Comparison of ENCODE assay signal across 7 mouse cellular contexts in the genomic region with DNA sequence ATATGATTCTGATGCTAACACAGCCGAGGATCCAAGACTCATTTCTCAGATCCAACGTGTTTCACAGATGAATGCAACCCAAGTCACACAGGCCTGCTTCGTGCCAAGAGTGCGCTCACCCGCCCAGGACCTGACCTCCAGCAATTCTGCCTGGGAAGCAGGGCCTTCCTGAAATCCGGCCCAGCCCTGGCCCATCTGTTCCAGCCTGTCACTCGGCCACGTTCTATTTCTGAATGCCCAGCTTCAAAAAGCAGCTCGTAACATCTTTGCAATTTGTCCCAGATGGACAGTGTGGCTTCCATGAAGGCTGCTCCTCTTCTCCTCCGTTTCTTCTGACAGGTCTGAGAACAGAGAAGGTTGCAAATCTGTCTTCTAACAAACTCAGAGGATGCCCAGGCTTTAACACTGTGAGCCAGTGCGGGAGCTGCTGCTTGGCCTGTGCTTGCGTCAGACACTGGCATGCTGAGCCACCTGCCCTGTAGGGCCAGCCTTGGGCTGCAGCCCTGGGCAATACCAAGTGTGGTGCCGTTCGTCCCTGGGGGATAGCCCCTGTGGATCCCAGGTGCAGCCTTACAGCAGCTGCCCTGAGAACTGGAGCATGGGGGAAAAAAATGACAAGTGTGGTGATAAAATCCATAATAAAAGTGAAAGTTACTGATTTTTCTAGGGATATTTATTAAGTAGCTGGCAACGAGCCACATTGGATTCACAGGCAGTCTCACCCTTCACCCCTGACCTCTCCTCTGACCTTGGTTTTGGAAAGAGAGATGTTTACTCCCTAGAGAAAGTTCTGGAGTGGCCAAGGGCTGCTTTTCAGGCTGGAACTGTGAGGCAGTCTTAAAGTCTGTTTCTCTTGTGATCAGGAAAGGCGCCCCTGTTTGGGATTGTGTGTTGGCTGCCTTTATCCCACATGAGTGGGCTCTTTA.
DNase-seq lines count a peak whose midpoint lies in the region; ATAC-seq and TF ChIP-seq lines count a peak whose summit lies in the region.

No protein-coding gene starts in this region.

- peak; percentile 22 for DNase-seq in NIH3T3 (ENCODE audit: low read depth)
- peak; percentile 77 to 79 for DNase-seq in adrenal gland, postnatal 36 days
- peak; percentile 38 for DNase-seq in forebrain, postnatal 0 days
- DNase-seq in hindbrain, postnatal 0 days (ENCODE audit: low spot score), result peak; percentile 73
- peak; percentile 66 for DNase-seq in retina, postnatal 1 day
- no peak for DNase-seq in B cell, adult 2 months

- peak; percentile 50 for ATAC-seq in forebrain, postnatal 0 days
- ATAC-seq in hindbrain, postnatal 0 days, result peak; percentile 62
- 0 out of 2 replicates have a peak, but pooled peaks have one; percentile 57 for ATAC-seq in lung, embryonic 15.5 days (ENCODE audit: borderline replicate concordance, extremely low read depth, low FRiP score, low TSS enrichment)

- H3K9me3 ChIP-seq in forebrain, postnatal 0 days (ENCODE audit: low read length), result no peaks in the 10 kb centered on the region
- H3K9me3 ChIP-seq in hindbrain, postnatal 0 days (ENCODE audit: low read length), result no peaks in the 10 kb centered on the region
- H3K9me3 ChIP-seq in lung, embryonic 15.5 days, result no peaks in the 10 kb centered on the region

- no peak overlapping the region for H3K4me2 ChIP-seq in forebrain, postnatal 0 days (ENCODE audit: low read depth)
- no peak overlapping the region for H3K4me2 ChIP-seq in hindbrain, postnatal 0 days (ENCODE audit: low read depth, low read length)
- H3K4me2 ChIP-seq in lung, embryonic 15.5 days, result no peak overlapping the region

- no peak for TF ChIP-seq CTCF in forebrain, postnatal 0 days (IDR thresholded peaks at IDR 0.05; ENCODE audit: low read depth)
- no peak for TF ChIP-seq CTCF in hindbrain, postnatal 0 days (IDR thresholded peaks at IDR 0.05; ENCODE audit: low read depth)

- no peak overlapping the region for H3K4me3 ChIP-seq in forebrain, postnatal 0 days (ENCODE audit: low read depth, low read length)
- H3K4me3 ChIP-seq in hindbrain, postnatal 0 days (ENCODE audit: low read length), result no peak overlapping the region
- no peak overlapping the region for H3K4me3 ChIP-seq in lung, embryonic 15.5 days

- H3K27ac ChIP-seq in forebrain, postnatal 0 days (ENCODE audit: low read depth, low read length), result peak overlapping the region; percentile 54; the same call in 1 of the 2 replicates
- peak overlapping the region; percentile 71 for H3K27ac ChIP-seq in hindbrain, postnatal 0 days
- H3K27ac ChIP-seq in lung, embryonic 15.5 days, result peak overlapping the region; percentile 27; the same call in 1 of the 2 replicates

- no peaks in the 10 kb centered on the region for H3K27me3 ChIP-seq in forebrain, postnatal 0 days (ENCODE audit: insufficient read depth, low read length)
- H3K27me3 ChIP-seq in hindbrain, postnatal 0 days (ENCODE audit: insufficient read depth, low read length), result no peaks in the 10 kb centered on the region
- H3K27me3 ChIP-seq in lung, embryonic 15.5 days, result no peaks in the 10 kb centered on the region

- 0 out of 2 replicates have a peak, but pooled peaks cover 3% of the 10 kb centered on the region for H3K4me1 ChIP-seq in forebrain, postnatal 0 days (ENCODE audit: insufficient read depth)
- H3K4me1 ChIP-seq in hindbrain, postnatal 0 days (ENCODE audit: insufficient read depth, low read length), result peaks cover 31% of the 10 kb centered on the region
- peaks cover 34% of the 10 kb centered on the region for H3K4me1 ChIP-seq in lung, embryonic 15.5 days

- H3K9ac ChIP-seq in forebrain, postnatal 0 days, result no peak overlapping the region
- no peak overlapping the region for H3K9ac ChIP-seq in hindbrain, postnatal 0 days (replicated peaks; ENCODE audit: low read length)
- no peak overlapping the region for H3K9ac ChIP-seq in lung, embryonic 15.5 days

- no peaks in the 10 kb centered on the region for H3K36me3 ChIP-seq in forebrain, postnatal 0 days (ENCODE audit: insufficient read depth)
- H3K36me3 ChIP-seq in hindbrain, postnatal 0 days (ENCODE audit: insufficient read depth, low read length), result no peaks in the 10 kb centered on the region
- H3K36me3 ChIP-seq in lung, embryonic 15.5 days, result no peaks in the 10 kb centered on the region

- WGBS in forebrain, postnatal 0 days, result 41% methylated on average over 16 of the region's 16 CpGs
- WGBS in hindbrain, postnatal 0 days, result 34% methylated on average over 16 of the region's 16 CpGs
- WGBS in lung, embryonic 15.5 days, result 56% methylated on average over 16 of the region's 16 CpGs

Comparison
In these comparisons a context has a peak if more than half of its experiments do, and no peak if none do; other contexts are left out.
1. DNase-seq: peak in NIH3T3 (single experiment), adrenal gland, postnatal 36 days (2 of 2), forebrain, postnatal 0 days (single experiment), hindbrain, postnatal 0 days (single experiment) and retina, postnatal 1 day (single experiment); none in B cell, adult 2 months (0 of 2).
2. Peak in every context shown above with its lines, with median percentiles within 50 percentile points of each other: ATAC-seq and H3K27ac ChIP-seq.